Mouse (Mus musculus): ENCODE results near the gene Map3k3.

GRCm38 (mm10) chr11:106162237-106162636, 77.8 kb downstream of the Map3k3 start:
- TF ChIP-seq CTCF (IDR thresholded peaks at IDR 0.05) (no peak), EP300 (IDR thresholded peaks at IDR 0.05) (no peak)

Measured in lung, postnatal 0 days (tissue).